Mouse (Mus musculus) liver, embryonic 12.5 days (tissue): ENCODE measurements around the gene Rasl12. TPM values are rescaled to one million over a fixed set of nuclear protein-coding genes. Genes with fewer than 3 reads are reported as not detected.
A peak's percentile ranks its signal among the peaks of the same experiment; 100 is the strongest.

Experiments
- ATAC-seq: fragments of 200-750 bp; cut with Nextera tagmentation; 2 replicates; pipeline ENCODE4 v1.8.0; 2017; ENCODE audit warnings: moderate number of reproducible peaks, mild to moderate bottlenecking, moderate library complexity
- H3K27ac ChIP-seq: fragments of 300-500 bp; sonication (generic); 2 replicates; pipeline ENCODE4 v1.5.1; 2016; ENCODE audit warnings: mild to moderate bottlenecking
- H3K27me3 ChIP-seq: fragments of 300-500 bp; sonication (generic); replicated peaks from 2 replicates; pipeline ENCODE4 v1.6.1; 2016; ENCODE audit warnings: mild to moderate bottlenecking, moderate library complexity
- H3K36me3 ChIP-seq: fragments of 300-500 bp; sonication (generic); 2 replicates; pipeline ENCODE4 v1.6.1; 2016; ENCODE audit warnings: mild to moderate bottlenecking, moderate library complexity
- H3K4me1 ChIP-seq: fragments of 300-500 bp; sonication (generic); 2 replicates; pipeline ENCODE4 v1.6.1; 2016
- H3K4me2 ChIP-seq: fragments of 300-500 bp; sonication (generic); 2 replicates; pipeline ENCODE4 v1.6.1; 2016; ENCODE audit warnings: mild to moderate bottlenecking, moderate library complexity
- H3K4me3 ChIP-seq: fragments of 300-500 bp; sonication (generic); 2 replicates; pipeline ENCODE4 v1.5.1; 2016; ENCODE audit warnings: mild to moderate bottlenecking, moderate library complexity
- H3K9ac ChIP-seq: fragments of 300-500 bp; sonication (generic); 2 replicates; pipeline ENCODE4 v1.6.1; 2016; ENCODE audit warnings: mild to moderate bottlenecking, moderate library complexity
- H3K9me3 ChIP-seq: fragments of 300-500 bp; sonication (generic); replicated peaks from 2 replicates; pipeline ENCODE4 v1.6.1; 2016; ENCODE audit warnings: mild to moderate bottlenecking, moderate library complexity
- WGBS: fragments of 180-500 bp; shearing (Covaris S2); methylation state at CpG from one replicate; pipeline ENCODE4 v1.1.7; 2016; ENCODE audit not compliant: insufficient replicate concordance; 5-methylcytosine and 5-hydroxymethylcytosine counted together
- polyA plus RNA-seq: library from polyadenylated mRNA; unstranded; fragments of >200 nt; fragmentation: Nextera tagmentation; extraction: Ambion mirVana; gene quantifications from 2 replicates; pipeline ENCODE4 v1.2.1, GENCODE M21; 2016

The Rasl12 gene
- polyA plus RNA-seq, 1 experiment from 2014 or later = 0.35 TPM

GRCm38 (mm10) chr9:65375163-65375934 is 23.0 kb upstream of the Rasl12 start:
- Histone ChIP-seq H3K4me1 (no peaks in the 10 kb centered on the region), H3K27me3 (no peaks in the 10 kb centered on the region), H3K4me2 (no peak overlapping the region), H3K27ac (no peak overlapping the region), H3K9ac (no peak overlapping the region), H3K36me3 (peaks cover 7% of the 10 kb centered on the region; the same call in 1 of the 2 replicates), H3K4me3 (no peak overlapping the region), H3K9me3 (no peaks in the 10 kb centered on the region)
- no peak for ATAC-seq
- WGBS = 74% methylated on average over 7 of the region's 9 CpGs

- 63% methylated on average over 4 of the region's 4 CpGs for WGBS
- H3K9ac ChIP-seq = no peak overlapping the region
- no peak overlapping the region for H3K4me2 ChIP-seq
- H3K27me3 ChIP-seq = 0 out of 2 replicates have a peak, but pooled peaks cover 5% of the 10 kb centered on the region
- no peak overlapping the region for H3K27ac ChIP-seq
- H3K9me3 ChIP-seq = no peaks in the 10 kb centered on the region
- ATAC-seq = no peak
- no peaks in the 10 kb centered on the region for H3K4me1 ChIP-seq
- H3K4me3 ChIP-seq = no peak overlapping the region
- H3K36me3 ChIP-seq = no peaks in the 10 kb centered on the region
Measured at GRCm38 (mm10) chr9:65381017-65381590, 17.2 kb upstream of the Rasl12 start.

- no peaks in the 10 kb centered on the region for H3K4me1 ChIP-seq
- 53% methylated on average over 6 of the region's 6 CpGs for WGBS
- no peak overlapping the region for H3K9ac ChIP-seq
- H3K4me3 ChIP-seq = no peak overlapping the region
- peaks cover 5% of the 10 kb centered on the region; the same call in 1 of the 2 replicates for H3K27me3 ChIP-seq
- no peaks in the 10 kb centered on the region for H3K9me3 ChIP-seq
- H3K4me2 ChIP-seq = no peak overlapping the region
- ATAC-seq = no peak
- H3K27ac ChIP-seq = no peak overlapping the region
- H3K36me3 ChIP-seq = no peaks in the 10 kb centered on the region
Measured at GRCm38 (mm10) chr9:65382031-65382750, 16.1 kb upstream of the Rasl12 start.

GRCm38 (mm10) chr9:65382751-65383097 is 15.6 kb upstream of the Rasl12 start:
- H3K27ac ChIP-seq = no peak overlapping the region
- peaks cover 5% of the 10 kb centered on the region; the same call in 1 of the 2 replicates for H3K27me3 ChIP-seq
- no peak for ATAC-seq
- no peaks in the 10 kb centered on the region for H3K4me1 ChIP-seq
- 44% methylated on average over 3 of the region's 3 CpGs for WGBS
- H3K9me3 ChIP-seq = no peaks in the 10 kb centered on the region
- no peak overlapping the region for H3K4me2 ChIP-seq
- no peak overlapping the region for H3K9ac ChIP-seq
- no peak overlapping the region for H3K4me3 ChIP-seq
- H3K36me3 ChIP-seq = no peaks in the 10 kb centered on the region

- Histone ChIP-seq H3K27me3 (peaks cover 18% of the 10 kb centered on the region), H3K36me3 (no peaks in the 10 kb centered on the region), H3K4me3 (no peak overlapping the region), H3K4me1 (no peaks in the 10 kb centered on the region), H3K9me3 (no peaks in the 10 kb centered on the region), H3K27ac (no peak overlapping the region), H3K9ac (no peak overlapping the region), H3K4me2 (no peak overlapping the region)
- WGBS = 52% methylated on average over 3 of the region's 3 CpGs
- no peak for ATAC-seq
Measured at GRCm38 (mm10) chr9:65384276-65384675, 14.0 kb upstream of the Rasl12 start.

GRCm38 (mm10) chr9:65386373-65387140 is 11.7 kb upstream of the Rasl12 start:
- no peak for ATAC-seq
- H3K9me3 ChIP-seq = no peaks in the 10 kb centered on the region
- H3K27ac ChIP-seq = no peak overlapping the region
- no peak overlapping the region for H3K9ac ChIP-seq
- H3K4me1 ChIP-seq = 0 out of 2 replicates have a peak, but pooled peaks cover 8% of the 10 kb centered on the region
- WGBS = 31% methylated on average over 8 of the region's 8 CpGs
- H3K4me2 ChIP-seq = no peak overlapping the region
- no peak overlapping the region for H3K4me3 ChIP-seq
- H3K27me3 ChIP-seq = peaks cover 35% of the 10 kb centered on the region
- no peaks in the 10 kb centered on the region for H3K36me3 ChIP-seq

- Histone ChIP-seq H3K4me3 (peak overlapping the region; percentile 39), H3K4me2 (peak overlapping the region; percentile 53), H3K36me3 (no peaks in the 10 kb centered on the region), H3K9ac (no peak overlapping the region), H3K9me3 (no peaks in the 10 kb centered on the region), H3K27me3 (peaks cover 69% of the 10 kb centered on the region), H3K4me1 (0 out of 2 replicates have a peak, but pooled peaks cover 8% of the 10 kb centered on the region), H3K27ac (no peak overlapping the region)
- WGBS = 12% methylated on average over 96 of the region's 96 CpGs
- ATAC-seq = no peak
Measured at GRCm38 (mm10) chr9:65390752-65391612, 7.3 kb upstream of the Rasl12 start.

- no peaks in the 10 kb centered on the region for H3K9me3 ChIP-seq
- no peak for ATAC-seq
- WGBS = 34% methylated on average over 8 of the region's 8 CpGs
- peak within 1 kb of the TSS; percentile 39 for H3K4me3 ChIP-seq
- H3K27ac ChIP-seq = no peak within 1 kb of the TSS
- H3K4me2 ChIP-seq = peak within 1 kb of the TSS; percentile 53
- H3K27me3 ChIP-seq = peaks cover 70% of the 10 kb centered on the region
- H3K4me1 ChIP-seq = 0 out of 2 replicates have a peak, but pooled peaks cover 8% of the 10 kb centered on the region
- H3K9ac ChIP-seq = no peak within 1 kb of the TSS
- H3K36me3 ChIP-seq = no peaks in the 10 kb centered on the region
Measured at GRCm38 (mm10) chr9:65391613-65391964, 6.7 kb upstream of the Rasl12 start, which contains the start of gene Kbtbd13. Gene Kbtbd13, minus strand, starts transcription at chr9:65391652.

- Histone ChIP-seq H3K27me3 (peaks cover 70% of the 10 kb centered on the region), H3K9me3 (no peaks in the 10 kb centered on the region), H3K27ac (no peak overlapping the region), H3K36me3 (no peaks in the 10 kb centered on the region), H3K4me2 (no peak overlapping the region), H3K4me3 (no peak overlapping the region), H3K9ac (no peak overlapping the region), H3K4me1 (0 out of 2 replicates have a peak, but pooled peaks cover 8% of the 10 kb centered on the region)
- WGBS = 17% methylated on average over 6 of the region's 6 CpGs
- no peak for ATAC-seq
Measured at GRCm38 (mm10) chr9:65392638-65393364, 5.5 kb upstream of the Rasl12 start.

GRCm38 (mm10) chr9:65393606-65394005 is 4.7 kb upstream of the Rasl12 start:
- peaks cover 15% of the 10 kb centered on the region for H3K4me1 ChIP-seq
- peaks cover 64% of the 10 kb centered on the region for H3K27me3 ChIP-seq
- H3K9me3 ChIP-seq = no peaks in the 10 kb centered on the region
- H3K27ac ChIP-seq = no peak overlapping the region
- no peaks in the 10 kb centered on the region for H3K36me3 ChIP-seq
- H3K4me2 ChIP-seq = no peak overlapping the region
- WGBS = 15% methylated on average over 2 of the region's 2 CpGs
- no peak for ATAC-seq
- no peak overlapping the region for H3K4me3 ChIP-seq
- no peak overlapping the region for H3K9ac ChIP-seq
